Mouse (Mus musculus): ENCODE measurements at regions not wholly inside any gene's neighbourhood (a gene's known extent, or its start where the extent isn't known, plus 50 kb on each side); places are given as distances from the start of the nearest gene placed in this dataset.

DNA sequence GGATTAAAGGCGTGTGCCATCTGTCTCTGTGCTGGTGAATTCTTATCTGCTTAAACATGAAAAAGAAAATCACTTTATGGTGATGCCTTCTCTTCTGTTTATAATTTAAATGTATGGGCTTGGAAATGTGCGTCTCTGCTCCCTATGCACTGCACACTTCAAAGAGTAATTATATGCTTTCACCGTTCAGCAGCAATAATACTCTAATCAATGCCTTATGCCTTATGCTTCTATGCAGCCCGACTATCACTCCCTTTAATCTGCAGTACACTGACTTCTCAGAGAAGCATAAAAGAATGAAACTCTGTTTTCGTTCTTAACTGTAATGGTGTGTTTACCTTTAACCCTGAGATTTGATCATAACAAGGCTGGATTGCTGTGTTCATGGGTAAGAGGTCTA, 395.5 kb upstream of the Pdzrn3 start:
- Histone ChIP-seq H3K36me3 (ENCODE audit: control insufficient read depth, insufficient read depth) (no peaks in the 10 kb centered on the region), H3K4me2 (ENCODE audit: low read depth, low read length) (no peak overlapping the region), H3K9me3 (replicated peaks; ENCODE audit: control insufficient read depth, low read length) (no peaks in the 10 kb centered on the region), H3K27me3 (ENCODE audit: control insufficient read depth, insufficient read depth, low read depth, low read length) (no peaks in the 10 kb centered on the region), H3K4me3 (ENCODE audit: low read depth, low read length) (no peak overlapping the region), H3K4me1 (ENCODE audit: control insufficient read depth, low read depth, low read length) (no peaks in the 10 kb centered on the region), H3K27ac (ENCODE audit: low read length) (no peak overlapping the region), H3K9ac (ENCODE audit: low read depth, low read length) (no peak overlapping the region)
- ATAC-seq (ENCODE audit: low read depth), result no peak
- WGBS (ENCODE audit: insufficient replicate concordance), result 56% methylated on average over 5 of the region's 5 CpGs

- Histone ChIP-seq H3K27me3 (ENCODE audit: control insufficient read depth, insufficient read depth, low read depth, low read length) (no peaks in the 10 kb centered on the region), H3K9me3 (replicated peaks; ENCODE audit: control insufficient read depth, low read length) (no peaks in the 10 kb centered on the region), H3K9ac (ENCODE audit: low read depth, low read length) (no peak overlapping the region), H3K4me3 (ENCODE audit: low read depth, low read length) (no peak overlapping the region), H3K27ac (ENCODE audit: low read length) (no peak overlapping the region), H3K4me2 (ENCODE audit: low read depth, low read length) (no peak overlapping the region), H3K36me3 (ENCODE audit: control insufficient read depth, insufficient read depth) (no peaks in the 10 kb centered on the region), H3K4me1 (ENCODE audit: control insufficient read depth, low read depth, low read length) (no peaks in the 10 kb centered on the region)
- WGBS (ENCODE audit: insufficient replicate concordance), result 41% methylated on average over 3 of the region's 3 CpGs
- ATAC-seq (ENCODE audit: low read depth), result no peak
These were observed 357.4 kb upstream of the Pdzrn3 start for GRCm38 (mm10) chr6:101735107-101735506.

DNA sequence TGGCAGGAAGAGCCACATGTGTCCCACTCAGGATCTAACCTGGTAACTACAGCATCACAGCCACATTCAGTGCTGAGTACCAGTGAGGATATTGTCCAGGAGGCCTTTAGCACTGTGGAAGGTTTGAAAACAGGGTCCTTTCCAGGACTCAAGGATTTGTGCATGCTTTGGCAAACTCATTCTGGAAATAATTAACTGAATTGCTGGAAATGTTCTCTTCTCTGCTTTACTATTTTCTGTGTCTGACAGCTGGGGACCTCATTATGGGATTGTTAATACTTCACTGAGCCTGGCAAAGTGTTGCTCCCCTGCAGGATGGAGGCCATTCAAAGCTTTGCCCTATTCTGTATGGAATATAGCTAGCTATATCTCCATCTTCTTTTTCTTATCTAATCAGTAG, 342.8 kb upstream of the Pdzrn3 start:
- Histone ChIP-seq H3K4me3 (ENCODE audit: low read depth, low read length) (no peak overlapping the region), H3K36me3 (ENCODE audit: control insufficient read depth, insufficient read depth) (no peaks in the 10 kb centered on the region), H3K27me3 (ENCODE audit: control insufficient read depth, insufficient read depth, low read depth, low read length) (no peaks in the 10 kb centered on the region), H3K4me2 (ENCODE audit: low read depth, low read length) (no peak overlapping the region), H3K9me3 (replicated peaks; ENCODE audit: control insufficient read depth, low read length) (no peaks in the 10 kb centered on the region), H3K4me1 (ENCODE audit: control insufficient read depth, low read depth, low read length) (no peaks in the 10 kb centered on the region), H3K9ac (ENCODE audit: low read depth, low read length) (no peak overlapping the region), H3K27ac (ENCODE audit: low read length) (no peak overlapping the region)
- ATAC-seq (ENCODE audit: low read depth), result no peak

- no peaks in the 10 kb centered on the region for H3K36me3 ChIP-seq (ENCODE audit: control insufficient read depth, insufficient read depth)
- no peaks in the 10 kb centered on the region for H3K27me3 ChIP-seq (ENCODE audit: control insufficient read depth, insufficient read depth, low read depth, low read length)
- no peak overlapping the region for H3K4me3 ChIP-seq (ENCODE audit: low read depth, low read length)
- ATAC-seq (ENCODE audit: low read depth), result no peak
- WGBS (ENCODE audit: insufficient replicate concordance), result 59% methylated on average over 2 of the region's 2 CpGs
- H3K27ac ChIP-seq (ENCODE audit: low read length), result no peak overlapping the region
- no peak overlapping the region for H3K9ac ChIP-seq (ENCODE audit: low read depth, low read length)
- no peaks in the 10 kb centered on the region for H3K9me3 ChIP-seq (replicated peaks; ENCODE audit: control insufficient read depth, low read length)
- no peak overlapping the region for H3K4me2 ChIP-seq (ENCODE audit: low read depth, low read length)
- no peaks in the 10 kb centered on the region for H3K4me1 ChIP-seq (ENCODE audit: control insufficient read depth, low read depth, low read length)
These were observed 312.0 kb upstream of the Pdzrn3 start for GRCm38 (mm10) chr6:101689684-101690083.

GRCm38 (mm10) chr6:101686578-101686977, 308.9 kb upstream of the Pdzrn3 start:
- Histone ChIP-seq H3K27ac (ENCODE audit: low read length) (no peak overlapping the region), H3K9ac (ENCODE audit: low read depth, low read length) (no peak overlapping the region), H3K36me3 (ENCODE audit: control insufficient read depth, insufficient read depth) (no peaks in the 10 kb centered on the region), H3K4me3 (ENCODE audit: low read depth, low read length) (no peak overlapping the region), H3K4me1 (ENCODE audit: control insufficient read depth, low read depth, low read length) (no peaks in the 10 kb centered on the region), H3K4me2 (ENCODE audit: low read depth, low read length) (no peak overlapping the region), H3K27me3 (ENCODE audit: control insufficient read depth, insufficient read depth, low read depth, low read length) (no peaks in the 10 kb centered on the region), H3K9me3 (replicated peaks; ENCODE audit: control insufficient read depth, low read length) (no peaks in the 10 kb centered on the region)
- ATAC-seq (ENCODE audit: low read depth), result no peak

- no peaks in the 10 kb centered on the region for H3K4me1 ChIP-seq (ENCODE audit: control insufficient read depth, low read depth, low read length)
- no peaks in the 10 kb centered on the region for H3K9me3 ChIP-seq (replicated peaks; ENCODE audit: control insufficient read depth, low read length)
- no peak overlapping the region for H3K4me3 ChIP-seq (ENCODE audit: low read depth, low read length)
- no peak for ATAC-seq (ENCODE audit: low read depth)
- no peak overlapping the region for H3K27ac ChIP-seq (ENCODE audit: low read length)
- H3K36me3 ChIP-seq (ENCODE audit: control insufficient read depth, insufficient read depth), result no peaks in the 10 kb centered on the region
- H3K4me2 ChIP-seq (ENCODE audit: low read depth, low read length), result no peak overlapping the region
- no peaks in the 10 kb centered on the region for H3K27me3 ChIP-seq (ENCODE audit: control insufficient read depth, insufficient read depth, low read depth, low read length)
- 58% methylated on average over 8 of the region's 8 CpGs for WGBS (ENCODE audit: insufficient replicate concordance)
- no peak overlapping the region for H3K9ac ChIP-seq (ENCODE audit: low read depth, low read length)
These were observed 308.0 kb upstream of the Pdzrn3 start for GRCm38 (mm10) chr6:101685734-101686133.

- no peaks in the 10 kb centered on the region for H3K9me3 ChIP-seq (replicated peaks; ENCODE audit: control insufficient read depth, low read length)
- no peak overlapping the region for H3K4me2 ChIP-seq (ENCODE audit: low read depth, low read length)
- H3K9ac ChIP-seq (ENCODE audit: low read depth, low read length), result no peak overlapping the region
- H3K4me1 ChIP-seq (ENCODE audit: control insufficient read depth, low read depth, low read length), result no peaks in the 10 kb centered on the region
- H3K4me3 ChIP-seq (ENCODE audit: low read depth, low read length), result no peak overlapping the region
- no peak overlapping the region for H3K27ac ChIP-seq (ENCODE audit: low read length)
- ATAC-seq (ENCODE audit: low read depth), result no peak
- no peaks in the 10 kb centered on the region for H3K36me3 ChIP-seq (ENCODE audit: control insufficient read depth, insufficient read depth)
- 41% methylated on average over 2 of the region's 2 CpGs for WGBS (ENCODE audit: insufficient replicate concordance)
- H3K27me3 ChIP-seq (ENCODE audit: control insufficient read depth, insufficient read depth, low read depth, low read length), result no peaks in the 10 kb centered on the region
These were observed 306.7 kb upstream of the Pdzrn3 start for GRCm38 (mm10) chr6:101684390-101684789.

DNA sequence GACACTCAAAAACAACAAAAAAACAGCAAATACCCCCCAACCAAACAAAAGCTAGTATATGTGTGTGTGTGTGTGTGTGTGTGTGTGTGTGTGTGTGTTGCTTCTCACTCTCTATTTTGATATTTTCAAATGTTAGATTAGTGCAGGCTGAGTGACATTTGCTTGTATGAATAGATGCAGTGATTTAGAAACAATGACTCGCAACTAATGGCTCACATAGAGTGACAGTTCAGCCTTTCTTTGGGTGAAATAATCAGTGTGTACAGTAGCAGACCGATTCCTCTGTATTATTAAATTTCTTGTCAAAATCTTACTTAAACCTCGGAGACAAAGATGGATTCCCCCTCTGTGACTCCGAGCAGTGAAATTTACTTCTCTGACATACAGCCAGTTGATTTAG, 297.1 kb upstream of the Pdzrn3 start:
- Histone ChIP-seq H3K4me2 (ENCODE audit: low read depth, low read length) (no peak overlapping the region), H3K4me3 (ENCODE audit: low read depth, low read length) (no peak overlapping the region), H3K4me1 (ENCODE audit: control insufficient read depth, low read depth, low read length) (no peaks in the 10 kb centered on the region), H3K27me3 (ENCODE audit: control insufficient read depth, insufficient read depth, low read depth, low read length) (no peaks in the 10 kb centered on the region), H3K9ac (ENCODE audit: low read depth, low read length) (no peak overlapping the region), H3K27ac (ENCODE audit: low read length) (no peak overlapping the region), H3K9me3 (replicated peaks; ENCODE audit: control insufficient read depth, low read length) (no peaks in the 10 kb centered on the region), H3K36me3 (ENCODE audit: control insufficient read depth, insufficient read depth) (no peaks in the 10 kb centered on the region)
- WGBS (ENCODE audit: insufficient replicate concordance), result 58% methylated on average over 4 of the region's 4 CpGs
- ATAC-seq (ENCODE audit: low read depth), result no peak

GRCm38 (mm10) chr6:101670770-101671169, 293.1 kb upstream of the Pdzrn3 start:
- H3K9ac ChIP-seq (ENCODE audit: low read depth, low read length), result no peak overlapping the region
- H3K4me3 ChIP-seq (ENCODE audit: low read depth, low read length), result no peak overlapping the region
- no peaks in the 10 kb centered on the region for H3K4me1 ChIP-seq (ENCODE audit: control insufficient read depth, low read depth, low read length)
- H3K27ac ChIP-seq (ENCODE audit: low read length), result no peak overlapping the region
- 41% methylated on average over 5 of the region's 5 CpGs for WGBS (ENCODE audit: insufficient replicate concordance)
- no peak for ATAC-seq (ENCODE audit: low read depth)
- no peaks in the 10 kb centered on the region for H3K27me3 ChIP-seq (ENCODE audit: control insufficient read depth, insufficient read depth, low read depth, low read length)
- no peaks in the 10 kb centered on the region for H3K9me3 ChIP-seq (replicated peaks; ENCODE audit: control insufficient read depth, low read length)
- H3K36me3 ChIP-seq (ENCODE audit: control insufficient read depth, insufficient read depth), result no peaks in the 10 kb centered on the region
- no peak overlapping the region for H3K4me2 ChIP-seq (ENCODE audit: low read depth, low read length)
